Mouse (Mus musculus) Patski (cell line): ENCODE measurements around the gene Mgrn1. TPM values are rescaled to one million over a fixed set of nuclear protein-coding genes. Genes with fewer than 3 reads are reported as not detected.

Source experiments
- ATAC-seq: fragments of 100-300 bp; one replicate; pipeline ENCODE4 v1.8.0; 2021
- CTCF ChIA-PET: fragments of 350-600 bp; sonication (Branson Sonifier 250); formaldehyde crosslinking; loops from one replicate; lab custom pipeline; 2022; ENCODE audit warnings: inconsistent platforms; lab: Charles Lee
- POLR2A ChIA-PET: fragments of 350-600 bp; sonication (Branson Sonifier 250); formaldehyde crosslinking; loops from one replicate; lab custom pipeline; 2022; ENCODE audit warnings: antibody characterized with exemption, inconsistent platforms; lab: Charles Lee
- DNase-seq: peaks from one replicate; pipeline ENCODE4 v3.0.0-alpha.2; 2011; ENCODE audit warnings: low read depth, low spot score
- H3K27me3 ChIP-seq: fragments of 371-371 bp; one replicate; pipeline ENCODE4 v1.5.1; 2021
- CTCF ChIP-seq: fragments of 100-300 bp; IDR thresholded peaks from one replicate; pipeline ENCODE4 v1.5.1; 2021
- in situ Hi-C: fragments of 300-500 bp; cut with MboI; formaldehyde crosslinking; loops from 3 replicates; pipeline ENCODE4 v1.11.1; 2018; ENCODE audit warnings: low pct_unique_long_range_greater_than_20kb, mixed read lengths
- polyA plus RNA-seq: library from polyadenylated mRNA; unstranded; gene quantifications from one replicate; pipeline ENCODE4 v1.2.3, GENCODE M21; 2021

Gene Mgrn1
- polyA plus RNA-seq, 1 experiment from 2014 or later: 121 TPM

GRCm38 (mm10) chr16:4947378-4947777 lies 61.3 kb downstream of the Mgrn1 start:
- ChIA-PET CTCF (no interaction called here), POLR2A (no interaction called here)
- DNase-seq: no peak
- in situ Hi-C loops: no loop called here
- TF ChIP-seq CTCF: no peak
- H3K27me3 ChIP-seq: no peaks in the 10 kb centered on the region
- no peak for ATAC-seq

GRCm38 (mm10) chr16:4956609-4957008 lies 70.6 kb downstream of the Mgrn1 start:
- DNase-seq (no peak), ATAC-seq (no peak)
- ChIA-PET CTCF (interaction anchor here (0.9 kb wide), 1 partner anchor 80 kb away, joined by 3 read pairs; no protein-coding TSS in a partner anchor), POLR2A (interaction anchor here (0.6 to 1.7 kb wide), 2 partner anchors 8 to 15 kb away, joined by 3 to 5 read pairs; no protein-coding TSS in a partner anchor)
- in situ Hi-C loops: no loop called here
- no peaks in the 10 kb centered on the region for H3K27me3 ChIP-seq
- no peak for TF ChIP-seq CTCF

GRCm38 (mm10) chr16:4957446-4957845 lies 71.4 kb downstream of the Mgrn1 start:
- H3K27me3 ChIP-seq: no peaks in the 10 kb centered on the region
- DNase-seq (no peak), ATAC-seq (no peak)
- ChIA-PET CTCF (interaction anchor here (0.9 kb wide), 1 partner anchor 79 kb away, joined by 3 read pairs; no protein-coding TSS in a partner anchor), POLR2A (interaction anchor here (1.7 kb wide), 1 partner anchor 16 kb away, joined by 5 read pairs; no protein-coding TSS in a partner anchor)
- in situ Hi-C loops: no loop called here
- no peak for TF ChIP-seq CTCF

- H3K27me3 ChIP-seq: no peaks in the 10 kb centered on the region
- in situ Hi-C loops: no loop called here
- POLR2A ChIA-PET: interaction anchor here (0.8 to 1.1 kb wide), 2 partner anchors 18 to 69 kb away, joined by 3 read pairs; no protein-coding TSS in a partner anchor
- no peak for TF ChIP-seq CTCF
- CTCF ChIA-PET: no interaction called here
- DNase-seq: no peak
- no peak for ATAC-seq
Measured at GRCm38 (mm10) chr16:4960260-4960659, 74.2 kb downstream of the Mgrn1 start.

GRCm38 (mm10) chr16:4963346-4963745 lies 77.3 kb downstream of the Mgrn1 start:
- no peak for ATAC-seq
- no peak for TF ChIP-seq CTCF
- in situ Hi-C loops: no loop called here
- POLR2A ChIA-PET: no interaction called here
- H3K27me3 ChIP-seq: no peaks in the 10 kb centered on the region
- no peak for DNase-seq
- CTCF ChIA-PET: interaction anchor here (1.0 kb wide), 1 partner anchor 19 kb away, joined by 3 read pairs; no protein-coding TSS in a partner anchor

- POLR2A ChIA-PET: interaction anchor here (0.6 kb wide), 1 partner anchor 7 kb away, joined by 3 read pairs; no protein-coding TSS in a partner anchor
- DNase-seq: peak; percentile 78
- H3K27me3 ChIP-seq: no peaks in the 10 kb centered on the region
- no peak for TF ChIP-seq CTCF
- CTCF ChIA-PET: interaction anchor here (1.0 kb wide), 1 partner anchor 20 kb away, joined by 3 read pairs; no protein-coding TSS in a partner anchor
- peak; percentile 97 for ATAC-seq
- in situ Hi-C loops: no loop called here
Measured at GRCm38 (mm10) chr16:4963797-4964709, 78.0 kb downstream of the Mgrn1 start, which contains the start of gene Anks3. TSS of gene Anks3 (minus strand) at chr16:4964205.

GRCm38 (mm10) chr16:4964731-4965391 lies 78.8 kb downstream of the Mgrn1 start:
- no peaks in the 10 kb centered on the region for H3K27me3 ChIP-seq
- TF ChIP-seq CTCF: no peak
- ATAC-seq (no peak), DNase-seq (no peak)
- POLR2A ChIA-PET: interaction anchor here (0.6 kb wide), 1 partner anchor 8 kb away, joined by 3 read pairs; no protein-coding TSS in a partner anchor
- in situ Hi-C loops: loop anchor here (5.0 kb wide), 2 partner anchors 47 to 177 kb away; partner anchors contain the start of gene Rogdi
- CTCF ChIA-PET: no interaction called here

- in situ Hi-C loops: loop anchor here (5.0 kb wide), 2 partner anchors 47 to 177 kb away; partner anchors contain the start of gene Rogdi
- no peaks in the 10 kb centered on the region for H3K27me3 ChIP-seq
- ATAC-seq: no peak
- TF ChIP-seq CTCF: no peak
- DNase-seq: no peak
- CTCF ChIA-PET: no interaction called here
- POLR2A ChIA-PET: no interaction called here
Measured at GRCm38 (mm10) chr16:4965392-4966129, 79.5 kb downstream of the Mgrn1 start.

GRCm38 (mm10) chr16:4968426-4968825 lies 82.4 kb downstream of the Mgrn1 start:
- TF ChIP-seq CTCF: no peak
- ChIA-PET CTCF (no interaction called here), POLR2A (no interaction called here)
- in situ Hi-C loops: loop anchor here (5.0 kb wide), 2 partner anchors 44 to 174 kb away; partner anchors contain the start of gene Rogdi
- DNase-seq: no peak
- no peak for ATAC-seq
- H3K27me3 ChIP-seq: no peaks in the 10 kb centered on the region
